Mouse (Mus musculus) cerebellum, adult (tissue): ENCODE measurements around the gene Zeb2.

Source experiments
- ATAC-seq: cut with Nextera tagmentation; 2 replicates; pipeline ENCODE4 v1.9.2; 2017; ENCODE audit warnings: mild to moderate bottlenecking, moderate library complexity, mixed read lengths; ENCODE audit not compliant: insufficient number of reproducible peaks, low FRiP score, low TSS enrichment

Zeb2 gene

DNA sequence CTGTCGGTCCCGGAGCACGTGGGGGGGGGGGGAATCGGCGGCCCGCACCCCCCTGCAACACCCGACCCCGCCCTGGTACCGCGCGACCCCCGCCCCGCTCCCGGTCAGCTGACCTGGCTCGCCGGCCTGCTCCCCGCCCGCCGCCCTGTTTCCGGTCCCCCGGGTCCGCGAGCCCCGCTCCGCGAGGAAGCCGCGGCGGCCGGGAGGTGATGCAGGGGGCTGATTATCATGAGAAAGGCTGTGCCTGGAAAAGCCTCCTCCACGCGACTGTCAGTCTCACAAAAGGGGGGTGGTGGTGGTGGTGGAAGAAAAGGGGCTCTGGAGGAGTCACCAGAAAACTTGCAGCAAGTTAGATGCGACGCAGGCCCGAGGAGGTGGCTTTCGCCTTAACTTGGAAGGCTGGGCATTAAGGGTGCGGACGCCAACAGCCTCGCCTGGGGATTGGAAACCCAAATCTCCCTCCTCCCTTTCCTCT is at the start of gene Zeb2:
Gene Zeb2 (minus strand): TSS at position 309 of the 475 bp plus-strand sequence.
- ATAC-seq = no peak

DNA sequence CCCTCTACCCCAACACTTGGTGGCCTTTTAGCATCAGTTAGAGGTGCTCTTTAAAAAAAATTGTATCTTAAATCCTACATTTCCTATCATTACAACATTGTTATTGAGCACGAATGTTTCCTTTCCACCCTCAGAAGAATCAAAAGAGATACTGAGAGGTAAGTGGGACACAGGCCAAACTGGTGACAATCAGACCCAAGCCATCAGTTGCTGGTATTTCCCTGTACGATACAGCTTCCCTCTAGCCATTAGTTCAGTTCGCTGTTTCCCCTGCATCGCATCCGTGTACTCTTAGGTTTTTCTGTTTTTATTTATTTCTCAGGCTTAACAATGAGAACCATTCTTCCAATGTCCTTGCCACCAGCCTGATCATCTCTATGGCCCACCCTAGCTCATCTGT is 41.6 kb upstream of the Zeb2 start:
- ATAC-seq = no peak

DNA sequence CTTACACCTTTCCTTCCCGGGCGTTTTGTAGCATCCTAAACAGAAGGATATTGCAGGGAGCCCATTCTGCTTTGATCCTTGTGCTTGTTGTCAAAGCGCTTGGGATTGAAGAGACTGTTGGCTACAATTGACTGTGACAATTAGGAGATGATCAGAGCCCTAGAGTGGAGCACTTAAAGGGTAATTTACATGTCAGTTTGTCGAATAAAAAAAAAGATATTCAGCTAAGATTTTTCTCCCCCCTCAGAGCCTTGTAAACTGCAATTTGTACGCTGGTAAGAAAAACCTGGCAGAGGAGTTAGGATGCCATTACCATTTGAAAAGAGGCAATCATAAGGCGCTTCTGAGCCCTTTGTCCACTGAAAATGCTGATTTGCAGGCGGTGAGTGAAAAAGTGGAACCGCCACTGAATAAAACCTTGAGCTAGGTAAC is 41.2 kb upstream of the Zeb2 start:
- ATAC-seq = no peak

DNA sequence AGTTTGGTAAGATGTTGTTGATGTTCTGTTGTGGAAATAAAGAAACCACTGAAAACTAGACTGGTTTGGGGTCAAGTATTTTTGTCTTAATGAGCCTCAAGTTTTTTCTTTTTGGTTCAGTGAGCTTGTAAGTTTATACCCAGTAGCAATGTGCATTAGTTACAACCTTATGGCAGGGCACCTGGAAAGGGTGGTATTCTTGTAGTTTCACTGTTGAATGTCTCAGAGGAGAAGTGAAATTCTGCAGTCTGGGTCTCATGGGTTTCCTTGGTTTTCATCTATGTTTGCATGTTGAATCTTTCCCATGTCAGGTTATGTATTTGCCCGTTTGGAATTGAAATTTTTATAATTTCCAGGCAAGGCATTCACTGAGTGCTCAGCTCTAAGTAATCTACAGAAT is 36.1 kb upstream of the Zeb2 start:
- ATAC-seq = no peak

DNA sequence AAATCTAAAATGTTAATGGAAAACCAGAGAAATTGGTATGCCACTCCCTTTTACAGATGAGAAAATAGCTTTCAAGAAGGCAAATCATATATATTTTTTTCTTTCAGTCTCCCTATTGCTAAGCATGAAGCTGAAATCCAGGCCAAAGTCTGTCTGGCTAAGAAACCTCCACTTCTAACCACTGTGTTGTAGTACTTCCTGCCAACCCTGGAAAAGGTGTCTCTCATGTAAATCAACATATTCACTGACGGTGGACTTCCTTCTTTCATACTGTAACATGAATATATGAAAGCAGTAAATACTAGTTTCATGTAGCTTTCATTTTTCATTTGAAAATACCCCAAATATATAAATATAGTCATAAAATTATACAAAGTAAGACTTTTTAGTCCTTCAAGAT is 26.0 kb upstream of the Zeb2 start:
- no peak for ATAC-seq

DNA sequence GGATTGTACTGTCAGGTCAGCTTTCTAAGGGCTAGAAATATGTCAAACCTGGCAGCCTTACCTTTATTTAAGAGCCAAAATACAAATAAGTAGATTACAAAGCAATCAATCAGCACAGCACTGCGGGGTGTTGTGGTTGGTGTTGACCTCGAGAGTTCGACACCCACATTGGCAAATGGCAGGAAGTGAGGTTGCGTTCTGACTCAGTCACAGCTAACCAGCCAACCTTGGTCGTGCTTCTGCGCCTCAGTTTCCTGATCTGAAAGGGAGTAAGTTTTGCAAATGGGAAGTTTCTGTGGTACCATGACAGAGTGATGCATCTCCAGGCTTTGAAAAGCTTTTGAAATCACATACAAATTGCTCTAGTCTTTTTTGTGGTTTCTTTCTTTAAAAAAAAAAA is 21.7 kb upstream of the Zeb2 start:
- ATAC-seq = no peak

DNA sequence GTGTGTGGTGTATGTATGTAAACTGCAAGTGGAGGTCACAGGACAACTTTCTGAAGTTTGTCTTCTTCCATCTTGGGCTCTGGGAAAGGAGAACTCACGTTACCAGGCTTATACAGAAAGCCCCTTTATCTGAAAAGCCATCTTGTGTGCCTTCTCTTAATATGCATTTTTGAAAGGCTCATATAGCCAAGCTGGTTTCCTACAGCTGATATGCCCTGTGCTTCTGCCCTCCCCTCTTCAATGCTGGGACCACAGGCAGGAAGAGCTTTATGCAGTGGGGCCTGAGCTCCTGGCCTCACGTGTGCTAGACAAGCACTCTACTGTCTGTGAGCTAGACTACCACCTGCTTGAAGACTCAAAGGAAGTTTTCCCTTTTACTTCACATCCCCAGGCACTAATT is 19.6 kb upstream of the Zeb2 start:
- no peak for ATAC-seq

DNA sequence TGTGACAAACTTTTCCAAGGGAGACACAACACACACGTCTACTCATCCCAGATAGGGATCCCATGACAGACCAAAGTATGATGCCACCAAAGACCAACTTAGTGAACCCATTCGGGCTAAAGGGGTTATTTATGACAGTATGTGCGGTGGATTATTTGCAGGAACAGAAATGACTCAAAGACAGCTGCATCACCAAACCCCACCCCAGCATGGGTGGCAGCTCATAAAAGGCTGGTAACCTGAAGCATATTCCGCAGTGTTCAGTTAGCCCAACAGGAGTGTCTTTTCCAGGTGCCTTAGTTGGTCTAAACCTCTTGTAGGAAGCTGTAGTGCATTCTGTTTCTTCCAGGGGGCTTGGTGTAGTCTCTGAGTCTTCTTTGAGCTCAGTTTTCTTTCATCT is 16.0 kb upstream of the Zeb2 start:
- no peak for ATAC-seq

DNA sequence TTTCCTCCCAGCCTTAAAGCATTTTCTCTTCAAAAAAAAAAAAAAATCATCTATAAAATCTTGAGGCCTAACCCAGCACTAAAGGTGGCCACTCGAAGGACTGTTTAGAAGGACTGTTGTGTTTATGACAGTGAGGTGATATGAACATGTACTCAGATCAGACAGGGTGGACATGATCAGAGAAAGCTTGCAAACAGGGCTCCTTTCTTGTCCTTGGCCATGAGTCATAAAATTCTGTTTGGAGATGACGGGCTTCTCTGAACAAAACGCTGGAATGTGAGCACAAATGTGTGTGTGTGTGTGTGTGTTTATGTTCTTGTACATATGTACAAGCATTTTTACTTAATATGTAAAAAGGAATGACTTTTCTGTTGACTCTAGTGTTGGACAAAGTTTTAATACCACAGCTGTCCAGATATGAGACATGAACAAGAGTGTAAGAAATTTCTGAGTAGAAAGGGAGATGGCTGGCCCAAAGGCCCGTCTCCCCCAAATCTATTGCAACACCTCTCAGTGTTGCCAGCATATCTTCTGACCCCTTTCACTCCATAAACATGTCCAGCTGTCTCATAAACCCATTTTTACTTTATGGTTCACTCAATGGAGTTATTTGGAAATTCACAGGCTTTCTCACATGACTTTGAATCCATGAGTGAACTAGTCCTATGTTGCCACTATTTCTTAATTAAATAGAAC is 13.4 kb upstream of the Zeb2 start:
- no peak for ATAC-seq

DNA sequence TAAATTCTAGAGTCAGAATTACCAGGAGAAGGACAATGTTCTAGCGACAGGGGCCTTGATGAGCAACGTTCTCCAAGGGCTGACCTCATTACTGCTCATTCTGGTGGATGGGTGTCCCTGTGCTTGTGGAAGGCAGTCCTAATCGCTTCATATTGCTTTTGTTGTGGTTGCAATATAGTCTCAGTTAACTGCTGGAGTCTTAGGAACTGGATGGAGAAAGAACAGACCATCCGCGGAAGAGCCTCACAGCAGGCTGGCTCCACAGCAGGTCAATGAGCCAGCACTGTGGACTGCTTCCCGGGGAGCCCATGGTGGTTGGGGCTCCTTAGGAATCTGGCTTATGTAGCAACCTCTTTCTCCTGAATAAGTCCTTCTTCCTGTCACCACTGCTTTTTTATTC is 12.4 kb upstream of the Zeb2 start:
- ATAC-seq = no peak

DNA sequence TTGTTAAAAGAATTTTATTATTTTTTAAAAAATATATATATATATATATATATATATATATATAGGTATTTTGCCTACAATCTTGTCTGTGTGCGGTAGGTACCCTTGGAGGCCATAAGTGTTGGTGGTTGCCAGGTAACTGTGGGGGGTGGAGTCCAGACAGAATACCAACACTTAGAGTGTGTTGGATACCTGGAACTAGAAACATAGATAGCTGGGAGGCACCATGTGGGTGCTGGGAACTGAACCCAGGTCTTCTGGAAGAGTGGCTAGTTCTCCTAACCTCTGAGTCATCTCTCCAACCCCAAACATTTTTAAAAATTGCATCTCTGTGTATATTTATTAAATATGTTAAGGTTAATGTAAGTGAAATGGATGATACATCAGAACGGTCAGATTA is 11.5 kb upstream of the Zeb2 start:
- ATAC-seq = no peak

DNA sequence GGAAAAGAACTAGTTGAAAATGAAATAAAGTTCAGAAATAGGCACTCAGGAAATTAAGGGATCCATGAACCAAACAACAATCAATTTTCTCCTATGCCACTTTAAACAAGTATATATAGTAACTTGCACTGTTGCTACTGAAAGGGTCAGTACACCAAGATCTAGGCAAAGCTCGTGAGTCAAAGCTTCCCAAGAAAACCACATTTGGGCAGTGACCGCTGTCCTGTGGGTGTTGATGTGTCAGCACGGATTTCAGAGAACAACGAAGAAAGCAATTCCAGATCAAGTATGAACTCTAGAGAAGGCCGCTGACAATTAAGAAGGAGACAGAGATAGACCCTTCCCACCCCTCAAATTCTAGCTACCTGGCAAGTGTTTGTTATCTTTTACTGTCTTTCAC is 9.2 kb upstream of the Zeb2 start:
- no peak for ATAC-seq

DNA sequence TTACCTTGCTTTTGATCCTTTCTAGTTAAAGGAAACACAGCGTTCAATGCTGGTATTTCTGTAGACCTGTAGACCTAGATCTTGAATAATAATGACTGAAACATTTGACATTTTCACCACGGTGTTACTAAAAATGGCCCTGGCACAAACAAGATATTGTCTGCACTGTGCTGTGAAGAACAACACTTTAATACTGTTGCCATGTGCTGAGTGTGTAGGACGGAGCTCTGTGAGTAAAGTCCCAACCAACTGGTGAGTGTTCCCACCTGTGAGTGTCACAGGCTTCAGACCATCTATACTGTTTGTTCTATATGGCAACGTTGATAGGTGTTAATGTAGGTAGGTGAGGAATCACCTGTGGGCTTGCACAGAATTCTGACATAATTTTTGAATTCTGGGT is 8.0 kb upstream of the Zeb2 start:
- no peak for ATAC-seq

DNA sequence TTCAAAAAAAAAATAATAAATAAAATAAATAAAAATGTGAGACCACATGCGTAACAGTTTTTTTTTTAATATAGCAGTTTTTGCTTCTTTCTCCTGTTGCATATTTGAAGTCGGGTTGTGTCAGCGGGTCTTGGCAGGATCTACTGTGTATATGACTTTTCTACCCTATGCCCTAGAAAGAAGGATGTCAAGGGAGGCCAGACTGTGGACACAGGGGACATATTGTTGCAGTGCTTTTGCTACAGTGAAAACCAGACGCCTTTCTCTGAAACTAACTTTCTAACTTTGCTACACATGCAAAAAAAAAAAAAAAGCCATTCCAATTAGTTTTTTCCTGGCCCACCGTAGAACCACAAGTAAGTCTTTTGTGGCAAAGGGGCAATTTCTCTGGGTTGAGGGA is 6.3 kb upstream of the Zeb2 start:
- ATAC-seq = no peak

DNA sequence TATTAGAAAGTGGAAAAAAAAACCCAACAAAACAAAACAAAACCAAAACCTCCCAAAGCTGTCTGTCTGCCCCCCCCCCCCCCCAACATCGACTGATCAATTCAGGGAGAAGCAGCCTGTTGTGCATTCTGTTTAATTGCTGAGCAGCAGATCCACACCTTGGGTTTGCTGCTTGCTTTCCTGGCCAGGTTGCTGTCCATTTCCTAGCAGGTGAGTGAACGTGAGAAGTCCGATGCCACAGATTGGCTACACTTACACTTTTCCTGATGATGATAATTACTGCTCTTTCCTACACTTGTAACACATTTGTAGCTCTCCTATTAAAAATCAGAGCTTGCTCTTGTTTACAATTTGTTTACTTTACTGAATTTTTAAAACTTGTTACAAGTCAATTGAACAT is 926 bp upstream of the Zeb2 start:
- ATAC-seq = no peak

DNA sequence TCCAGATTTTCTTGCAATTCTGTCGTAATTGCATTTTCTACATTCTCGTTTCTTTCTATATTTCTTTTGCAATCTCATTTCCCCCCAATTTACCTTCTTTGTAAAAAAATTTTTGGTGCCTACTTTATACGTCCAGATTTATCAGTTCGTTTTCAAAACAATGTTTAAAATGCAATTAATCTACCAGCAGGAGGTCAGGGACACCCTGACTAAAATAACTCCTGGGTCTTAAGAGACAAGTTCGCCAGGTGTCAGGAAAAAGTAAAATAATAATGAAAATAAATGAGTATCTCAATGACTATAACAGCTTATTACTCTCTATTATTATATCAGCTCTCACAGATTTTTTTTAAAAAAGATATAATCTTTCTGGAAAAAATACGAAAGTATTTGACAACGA is 397 bp upstream of the Zeb2 start:
- no peak for ATAC-seq

DNA sequence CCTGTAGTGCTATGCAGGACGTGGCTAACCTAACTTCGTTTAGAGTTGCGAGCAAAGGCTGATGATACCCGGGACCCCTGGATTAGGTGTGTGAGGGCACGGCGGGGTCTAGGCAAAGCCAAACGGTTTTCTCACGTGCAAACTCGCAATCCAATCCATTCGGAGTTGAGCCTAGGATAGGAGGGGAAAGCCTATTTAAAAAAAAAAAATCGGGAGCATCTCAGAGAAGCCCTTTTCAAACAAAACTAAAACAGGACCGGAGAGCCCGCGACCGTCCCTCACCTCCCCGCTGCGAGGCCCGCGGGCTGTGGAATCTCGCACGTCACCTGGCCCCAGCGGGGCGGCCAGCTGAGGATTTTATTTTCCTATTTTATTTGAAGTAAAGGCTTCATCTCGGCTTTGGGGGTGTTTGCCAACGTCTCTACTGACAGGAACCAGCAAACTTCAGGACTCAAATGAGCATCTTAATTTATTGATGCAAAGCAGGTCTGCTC is 617 bp downstream of the Zeb2 start:
- ATAC-seq = no peak

DNA sequence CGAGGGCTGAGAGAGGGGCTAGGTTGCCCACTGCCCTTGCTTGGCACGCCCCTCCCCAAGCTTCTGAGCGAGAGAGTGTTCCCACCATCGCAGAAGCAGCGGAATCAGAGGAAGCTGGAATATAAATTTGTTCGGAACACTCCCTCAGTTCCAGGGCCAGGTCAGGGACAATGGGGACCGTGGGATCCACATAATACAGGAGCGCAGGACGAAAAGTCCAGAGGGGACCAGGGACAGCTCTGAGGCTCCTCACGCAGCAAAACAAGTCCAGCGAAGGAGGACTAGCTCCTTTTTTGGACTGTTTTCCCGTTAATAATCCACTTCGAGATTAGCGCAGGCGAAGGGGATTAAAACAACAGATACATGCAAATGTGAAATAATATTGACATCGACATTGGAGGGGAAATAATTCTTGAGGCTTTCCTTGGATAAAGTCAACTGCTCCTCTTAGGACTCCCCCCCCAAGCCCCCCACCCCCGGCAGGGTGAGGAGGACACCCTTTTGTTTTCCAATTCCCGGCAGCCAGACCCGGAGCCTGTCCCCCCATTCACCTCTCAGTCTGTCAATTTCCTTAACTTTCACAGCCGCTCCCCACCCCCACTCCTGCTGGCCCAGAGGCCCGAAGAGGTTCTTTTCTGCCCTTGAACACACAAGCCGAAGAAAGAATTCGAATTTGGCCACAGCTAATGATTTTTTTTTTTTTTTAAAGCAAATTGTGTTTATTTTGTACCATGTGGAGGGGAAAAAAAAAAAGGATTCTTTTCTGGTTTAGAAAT is 1.3 kb downstream of the Zeb2 start:
- no peak for ATAC-seq

DNA sequence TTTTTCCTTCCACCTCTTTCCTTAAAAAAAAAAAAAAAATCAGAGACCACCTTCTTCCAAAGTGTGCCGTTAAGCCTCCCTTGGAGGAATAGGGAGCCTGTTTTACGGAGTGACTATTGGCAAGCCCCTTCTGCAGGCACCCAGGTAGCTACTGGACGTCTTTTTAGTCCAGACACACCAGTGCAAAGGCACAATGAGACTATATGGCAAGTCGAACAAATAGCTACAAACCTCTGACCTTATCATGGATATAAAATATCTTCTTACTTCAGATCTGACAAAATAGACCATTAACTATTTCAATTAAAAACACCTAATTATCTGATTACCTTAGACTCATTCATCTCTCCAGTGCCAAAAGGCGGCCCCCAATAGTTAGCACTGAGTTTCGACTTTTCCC is 2.0 kb downstream of the Zeb2 start:
- no peak for ATAC-seq

DNA sequence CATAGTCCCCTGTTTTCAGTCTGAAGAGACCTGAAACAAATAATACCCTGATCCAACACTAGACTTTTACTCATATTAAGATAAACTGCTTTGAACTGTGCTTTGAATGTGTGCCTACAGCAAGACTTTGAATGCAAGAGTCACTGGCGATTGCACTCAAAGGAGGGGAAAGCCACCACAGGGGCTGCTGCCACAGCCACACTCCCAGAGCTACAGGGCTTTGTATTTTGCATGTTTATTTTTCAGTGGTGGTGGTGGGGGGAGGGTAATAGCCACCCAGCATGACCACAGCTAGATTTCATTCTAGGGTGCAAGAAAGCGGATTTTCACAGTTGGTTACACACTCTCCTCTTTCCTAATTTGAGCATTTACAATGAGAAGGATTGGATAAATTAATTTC is 2.6 kb downstream of the Zeb2 start:
- ATAC-seq = no peak

DNA sequence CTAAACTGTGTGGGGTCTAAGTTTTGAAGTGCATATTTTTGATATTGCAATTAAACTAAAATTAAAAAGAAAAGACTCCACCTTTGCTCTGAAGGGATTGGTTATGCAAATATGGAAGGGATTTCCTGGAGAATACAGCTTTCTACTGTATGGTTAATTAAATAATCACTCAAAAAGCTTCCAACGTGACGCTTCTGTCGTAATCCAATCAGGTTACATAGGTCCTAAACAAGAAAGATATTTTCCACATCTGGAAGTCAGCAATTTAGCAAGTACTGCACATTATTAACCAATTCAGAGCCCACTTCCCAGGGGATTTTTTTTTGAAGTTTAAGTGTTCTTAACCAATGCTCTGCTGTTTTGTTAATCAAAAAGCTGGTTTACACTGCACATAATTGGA is 3.3 kb downstream of the Zeb2 start:
- ATAC-seq = no peak
